Mouse (Mus musculus) embryonic fibroblast, embryonic 13.5 days (primary cell): ENCODE measurements around the gene Bex1.

ENCODE experiments used
- CTCF ChIP-seq: IDR thresholded peaks from 2 replicates; pipeline ENCODE4 v1.5.1; 2011; ENCODE audit warnings: mild to moderate bottlenecking, control low read depth, low read length, moderate library complexity, borderline replicate concordance; ENCODE audit not compliant: insufficient read depth
- POLR2A ChIP-seq: IDR thresholded peaks from 2 replicates; pipeline ENCODE4 v1.6.1; 2011; ENCODE audit warnings: low read depth, mild to moderate bottlenecking, control low read depth, low read length, moderate library complexity

GRCm38 (mm10) chrX:136183107-136183506 is 32.2 kb downstream of the Bex1 start:
- TF ChIP-seq POLR2A (no peak), CTCF (no peak)
